Mouse (Mus musculus) stomach, embryonic 16.5 days (tissue): ENCODE measurements at regions not wholly inside any gene's neighbourhood (a gene's known extent, or its start where the extent isn't known, plus 50 kb on each side); places are given as distances from the start of the nearest gene placed in this dataset.

Experiments
- ATAC-seq: fragments of 200-750 bp; cut with Nextera tagmentation; 2 replicates; pipeline ENCODE4 v1.8.0; 2017; ENCODE audit warnings: moderate number of reproducible peaks, moderate TSS enrichment; ENCODE audit not compliant: insufficient read depth, low FRiP score
- H3K27ac ChIP-seq: fragments of 300-500 bp; sonication (generic); 2 replicates; pipeline ENCODE4 v1.5.1; 2014; ENCODE audit warnings: low read length
- H3K27me3 ChIP-seq: fragments of 300-500 bp; sonication (generic); 2 replicates; pipeline ENCODE4 v1.6.1; 2014; ENCODE audit warnings: low read length, control low read depth, mixed read lengths; ENCODE audit not compliant: control insufficient read depth, insufficient read depth
- H3K36me3 ChIP-seq: fragments of 300-500 bp; sonication (generic); 2 replicates; pipeline ENCODE4 v1.6.1; 2014; ENCODE audit warnings: low read length; ENCODE audit not compliant: control insufficient read depth, insufficient read depth
- H3K4me1 ChIP-seq: fragments of 300-500 bp; sonication (generic); 2 replicates; pipeline ENCODE4 v1.6.1; 2014; ENCODE audit warnings: low read length, control low read depth, mixed read lengths; ENCODE audit not compliant: control insufficient read depth, insufficient read depth
- H3K4me2 ChIP-seq: fragments of 300-500 bp; sonication (generic); 2 replicates; pipeline ENCODE4 v1.6.1; 2014; ENCODE audit warnings: low read depth, low read length, mixed read lengths
- H3K4me3 ChIP-seq: fragments of 300-500 bp; sonication (generic); replicated peaks from 2 replicates; pipeline ENCODE4 v1.5.1; 2014; ENCODE audit warnings: mild to moderate bottlenecking, low read length
- H3K9ac ChIP-seq: fragments of 300-500 bp; sonication (generic); 2 replicates; pipeline ENCODE4 v1.6.1; 2014; ENCODE audit warnings: low read length
- H3K9me3 ChIP-seq: fragments of 300-500 bp; sonication (generic); replicated peaks from 2 replicates; pipeline ENCODE4 v1.6.1; 2016; ENCODE audit warnings: low read length, control low read depth; ENCODE audit not compliant: control insufficient read depth
- WGBS: fragments of 180-500 bp; shearing (Covaris S2); extraction: QIAGEN DNeasy Blood & Tissue Kit; methylation state at CpG from one replicate; pipeline ENCODE4 v1.1.7; 2014; 5-methylcytosine and 5-hydroxymethylcytosine counted together

- ATAC-seq = peak; percentile 62; the same call in 1 of the 2 replicates
- Histone ChIP-seq H3K9ac (no peak overlapping the region), H3K4me2 (no peak overlapping the region), H3K4me1 (0 out of 2 replicates have a peak, but pooled peaks cover 3% of the 10 kb centered on the region), H3K36me3 (no peaks in the 10 kb centered on the region), H3K27ac (peak overlapping the region; percentile 52; the same call in 1 of the 2 replicates), H3K4me3 (no peak overlapping the region), H3K9me3 (no peaks in the 10 kb centered on the region), H3K27me3 (no peaks in the 10 kb centered on the region)
- 59% methylated on average over 9 of the region's 9 CpGs for WGBS
Measured at GRCm38 (mm10) chr6:37618990-37619389, 89.0 kb downstream of the Akr1d1 start.

GRCm38 (mm10) chr6:37621364-37622029, 91.5 kb downstream of the Akr1d1 start:
- H3K4me3 ChIP-seq = no peak overlapping the region
- H3K27me3 ChIP-seq = no peaks in the 10 kb centered on the region
- H3K4me1 ChIP-seq = no peaks in the 10 kb centered on the region
- H3K9ac ChIP-seq = no peak overlapping the region
- no peak overlapping the region for H3K27ac ChIP-seq
- ATAC-seq = no peak
- 48% methylated on average over 7 of the region's 7 CpGs for WGBS
- H3K36me3 ChIP-seq = no peaks in the 10 kb centered on the region
- H3K9me3 ChIP-seq = no peaks in the 10 kb centered on the region
- no peak overlapping the region for H3K4me2 ChIP-seq

- H3K4me1 ChIP-seq = no peaks in the 10 kb centered on the region
- H3K27ac ChIP-seq = no peak overlapping the region
- no peak overlapping the region for H3K9ac ChIP-seq
- H3K4me2 ChIP-seq = no peak overlapping the region
- ATAC-seq = no peak
- no peaks in the 10 kb centered on the region for H3K27me3 ChIP-seq
- H3K9me3 ChIP-seq = no peaks in the 10 kb centered on the region
- no peak overlapping the region for H3K4me3 ChIP-seq
- 75% methylated on average over 2 of the region's 2 CpGs for WGBS
- no peaks in the 10 kb centered on the region for H3K36me3 ChIP-seq
Measured at GRCm38 (mm10) chr6:37622273-37622672, 92.3 kb downstream of the Akr1d1 start.

- no peaks in the 10 kb centered on the region for H3K36me3 ChIP-seq
- no peak overlapping the region for H3K4me2 ChIP-seq
- no peaks in the 10 kb centered on the region for H3K27me3 ChIP-seq
- 55% methylated on average over 5 of the region's 5 CpGs for WGBS
- no peak overlapping the region for H3K9ac ChIP-seq
- H3K4me1 ChIP-seq = no peaks in the 10 kb centered on the region
- no peaks in the 10 kb centered on the region for H3K9me3 ChIP-seq
- H3K4me3 ChIP-seq = no peak overlapping the region
- ATAC-seq = no peak
- H3K27ac ChIP-seq = no peak overlapping the region
Measured at GRCm38 (mm10) chr6:37627206-37627605, 97.2 kb downstream of the Akr1d1 start.

GRCm38 (mm10) chr6:37633948-37634347, 104.0 kb downstream of the Akr1d1 start:
- WGBS = 89% methylated on average over 1 of the region's 1 CpGs
- no peak overlapping the region for H3K9ac ChIP-seq

GRCm38 (mm10) chr6:37642066-37642465, 112.1 kb downstream of the Akr1d1 start:
- Histone ChIP-seq H3K4me1 (peaks cover 7% of the 10 kb centered on the region; the same call in 1 of the 2 replicates), H3K4me3 (no peak overlapping the region), H3K36me3 (no peaks in the 10 kb centered on the region), H3K9ac (no peak overlapping the region), H3K27ac (no peak overlapping the region), H3K9me3 (no peaks in the 10 kb centered on the region), H3K4me2 (no peak overlapping the region), H3K27me3 (no peaks in the 10 kb centered on the region)
- ATAC-seq = no peak
- 43% methylated on average over 4 of the region's 4 CpGs for WGBS

More at GRCm38 (mm10) chr6:37633948-37634347, 104.0 kb downstream of the Akr1d1 start:
- Histone ChIP-seq H3K9me3 (no peaks in the 10 kb centered on the region), H3K27ac (no peak overlapping the region), H3K36me3 (no peaks in the 10 kb centered on the region), H3K4me1 (no peaks in the 10 kb centered on the region), H3K4me3 (no peak overlapping the region), H3K27me3 (no peaks in the 10 kb centered on the region), H3K4me2 (no peak overlapping the region)
- no peak for ATAC-seq

- Histone ChIP-seq H3K27ac (no peak overlapping the region), H3K9ac (no peak overlapping the region), H3K27me3 (no peaks in the 10 kb centered on the region), H3K4me1 (peaks cover 7% of the 10 kb centered on the region; the same call in 1 of the 2 replicates), H3K4me2 (no peak overlapping the region), H3K36me3 (no peaks in the 10 kb centered on the region), H3K9me3 (no peaks in the 10 kb centered on the region), H3K4me3 (no peak overlapping the region)
- no peak for ATAC-seq
- WGBS = 50% methylated on average over 8 of the region's 8 CpGs
Measured at GRCm38 (mm10) chr6:37642701-37643121, 112.7 kb downstream of the Akr1d1 start.

- H3K9ac ChIP-seq = no peak overlapping the region
- no peaks in the 10 kb centered on the region for H3K36me3 ChIP-seq
- no peak overlapping the region for H3K4me3 ChIP-seq
- ATAC-seq = no peak
- H3K4me2 ChIP-seq = no peak overlapping the region
- H3K27me3 ChIP-seq = no peaks in the 10 kb centered on the region
- no peaks in the 10 kb centered on the region for H3K9me3 ChIP-seq
- 52% methylated on average over 4 of the region's 4 CpGs for WGBS
- peaks cover 7% of the 10 kb centered on the region; the same call in 1 of the 2 replicates for H3K4me1 ChIP-seq
- H3K27ac ChIP-seq = no peak overlapping the region
Measured at GRCm38 (mm10) chr6:37643176-37643575, 113.2 kb downstream of the Akr1d1 start.

- no peaks in the 10 kb centered on the region for H3K27me3 ChIP-seq
- no peak for ATAC-seq
- no peaks in the 10 kb centered on the region for H3K36me3 ChIP-seq
- 57% methylated on average over 2 of the region's 2 CpGs for WGBS
- H3K4me1 ChIP-seq = peaks cover 7% of the 10 kb centered on the region; the same call in 1 of the 2 replicates
- H3K4me3 ChIP-seq = no peak overlapping the region
- H3K4me2 ChIP-seq = no peak overlapping the region
- no peak overlapping the region for H3K27ac ChIP-seq
- H3K9me3 ChIP-seq = no peaks in the 10 kb centered on the region
- H3K9ac ChIP-seq = no peak overlapping the region
Measured at GRCm38 (mm10) chr6:37643718-37644117, 113.7 kb downstream of the Akr1d1 start.
